Mouse (Mus musculus): Measurements from ENCODE around the gene Zbtb34. TPM values are rescaled to one million over a fixed set of nuclear protein-coding genes. Genes with fewer than 3 reads are reported as not detected.
A peak's percentile ranks its signal among the peaks of the same experiment; 100 is the strongest.

Zbtb34 gene
- total RNA-seq, 2 experiments from 2014 or later, result 11.4 to 24.6 TPM

GRCm38 (mm10) chr2:33449119-33449873, 18.2 kb upstream of the Zbtb34 start:
- no peak for ATAC-seq (replicated peaks; ENCODE audit: poor library complexity)

GRCm38 (mm10) chr2:33446796-33447195, 15.7 kb upstream of the Zbtb34 start:
- no peak for ATAC-seq (replicated peaks; ENCODE audit: poor library complexity)

DNA sequence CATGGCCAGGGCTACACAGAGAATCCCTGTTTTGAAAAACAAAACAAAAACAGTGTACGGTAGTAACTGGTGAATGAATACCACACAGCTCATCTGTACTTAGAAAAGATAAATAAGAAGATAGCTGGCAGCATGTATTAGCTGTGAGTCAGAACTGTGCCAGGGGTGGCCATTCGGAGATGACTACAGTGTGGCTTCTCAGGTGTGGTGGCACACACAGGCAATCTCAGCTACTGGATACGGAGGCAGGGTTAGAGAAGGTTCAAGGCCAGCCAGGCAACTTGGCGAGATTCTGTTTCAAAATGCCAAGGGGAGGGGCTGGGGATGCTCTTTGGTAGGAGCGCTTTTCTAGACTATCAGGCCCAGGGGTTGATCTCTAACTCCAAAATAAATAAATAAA, 14.6 kb upstream of the Zbtb34 start:
- no peak for ATAC-seq (replicated peaks; ENCODE audit: poor library complexity)

DNA sequence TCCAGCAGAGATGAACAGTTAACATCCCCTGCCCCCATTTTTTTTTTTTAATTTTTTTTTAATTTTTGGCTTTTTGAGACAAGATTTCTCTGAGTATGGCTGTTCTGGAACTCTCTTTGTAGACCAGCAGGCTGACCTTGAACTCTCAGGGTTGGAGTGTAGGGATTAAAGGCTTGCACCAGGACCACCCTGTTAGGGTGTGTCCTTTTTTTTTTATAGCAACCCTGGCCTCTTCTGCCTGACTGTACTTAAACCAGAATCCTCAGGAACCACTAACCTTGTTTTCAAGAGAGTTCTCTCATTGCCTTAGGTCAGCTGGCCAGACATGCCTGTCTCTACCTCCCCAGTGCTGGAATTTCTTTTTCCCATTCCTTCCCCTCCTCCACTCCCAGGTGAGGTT, 13.7 kb upstream of the Zbtb34 start:
- ATAC-seq (replicated peaks; ENCODE audit: poor library complexity), result no peak

GRCm38 (mm10) chr2:33444358-33444757, 13.2 kb upstream of the Zbtb34 start:
- ATAC-seq (replicated peaks; ENCODE audit: poor library complexity), result no peak

DNA sequence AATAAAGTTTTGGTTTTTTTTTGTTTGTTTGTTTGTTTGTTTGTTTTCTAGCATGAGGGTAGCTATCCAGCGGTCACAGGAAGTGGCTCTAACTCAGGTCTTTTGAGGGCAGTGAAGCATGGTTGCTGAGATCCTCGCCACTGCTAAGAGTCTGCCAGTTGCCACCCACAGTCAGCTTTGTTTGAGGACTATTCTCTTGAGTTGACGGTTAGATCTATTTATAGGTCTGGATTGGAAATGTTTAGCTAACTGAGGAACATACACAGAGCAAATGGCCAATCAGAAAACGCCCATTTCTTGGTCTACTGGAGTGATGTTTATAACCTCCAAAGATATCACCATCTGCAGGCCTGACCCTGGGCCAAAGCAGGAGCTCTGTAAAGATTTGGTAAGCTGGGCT, 11.6 kb upstream of the Zbtb34 start:
- no peak for ATAC-seq (replicated peaks; ENCODE audit: poor library complexity)

- ATAC-seq (replicated peaks; ENCODE audit: poor library complexity), result no peak
Observed at GRCm38 (mm10) chr2:33440893-33441292, 9.8 kb upstream of the Zbtb34 start.

- ATAC-seq (replicated peaks; ENCODE audit: poor library complexity), result no peak
Observed at GRCm38 (mm10) chr2:33439980-33440670, 9.0 kb upstream of the Zbtb34 start.

- no peak for ATAC-seq (replicated peaks; ENCODE audit: poor library complexity)
Observed at GRCm38 (mm10) chr2:33439471-33439881, 8.4 kb upstream of the Zbtb34 start.

GRCm38 (mm10) chr2:33438377-33438776, 7.3 kb upstream of the Zbtb34 start:
- ATAC-seq (replicated peaks; ENCODE audit: poor library complexity), result no peak

DNA sequence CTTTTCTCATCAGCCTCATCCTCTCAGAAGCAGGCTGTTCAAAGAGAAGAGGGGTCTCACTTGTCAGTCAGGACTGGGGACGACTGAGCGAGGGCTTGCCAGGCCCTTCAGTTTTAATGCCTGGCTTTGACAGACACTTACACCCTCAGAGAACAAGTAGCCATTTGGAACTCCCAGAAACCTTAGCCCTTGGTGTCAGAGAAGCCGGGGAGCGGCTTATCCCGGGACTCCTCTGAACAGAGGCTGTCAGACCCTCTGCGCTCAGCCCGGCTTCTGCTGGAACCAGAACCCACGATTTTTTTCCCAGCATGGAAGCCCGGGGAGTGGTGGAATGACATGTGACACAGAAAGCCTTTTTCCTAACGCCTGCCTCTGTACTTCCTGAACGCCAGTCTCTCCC, 6.1 kb upstream of the Zbtb34 start:
- no peak for ATAC-seq (replicated peaks; ENCODE audit: poor library complexity)

DNA sequence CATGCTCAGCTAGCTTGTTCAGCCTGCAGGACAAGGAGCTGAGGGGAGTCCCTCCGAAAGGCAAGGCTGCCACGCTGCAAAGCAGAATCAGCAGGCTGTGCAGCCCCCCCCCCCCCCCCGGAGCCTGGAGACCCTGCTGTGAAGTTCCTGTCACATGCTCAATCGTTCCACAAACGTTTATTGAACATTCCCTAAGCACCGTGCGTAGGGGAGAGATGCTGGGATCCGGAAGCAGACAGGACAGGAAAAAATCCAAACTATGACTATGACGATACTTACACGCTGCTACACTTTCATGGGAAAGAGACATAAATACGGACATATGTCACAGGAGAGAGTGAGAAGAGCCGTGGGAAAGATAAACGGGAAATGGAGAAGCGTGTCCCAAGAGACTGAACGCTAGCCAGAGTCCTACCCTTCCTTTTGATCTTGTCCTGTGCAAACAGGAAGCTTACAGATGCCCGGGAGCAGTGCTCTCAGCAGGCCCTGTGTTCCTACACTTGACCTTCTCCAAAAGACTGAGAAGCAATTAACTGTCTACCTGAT, 5.0 kb upstream of the Zbtb34 start:
- ATAC-seq (replicated peaks; ENCODE audit: poor library complexity), result no peak

GRCm38 (mm10) chr2:33435036-33435650, 4.0 kb upstream of the Zbtb34 start:
- ATAC-seq (replicated peaks; ENCODE audit: poor library complexity), result no peak

- peak; percentile 49 for ATAC-seq (replicated peaks; ENCODE audit: poor library complexity)
Observed at GRCm38 (mm10) chr2:33432877-33433276, 1.8 kb upstream of the Zbtb34 start.

- ATAC-seq (replicated peaks; ENCODE audit: poor library complexity), result peak; percentile 27; the same call in 1 of the 2 replicates
Observed at GRCm38 (mm10) chr2:33430081-33430770, 898 bp downstream of the Zbtb34 start.

DNA sequence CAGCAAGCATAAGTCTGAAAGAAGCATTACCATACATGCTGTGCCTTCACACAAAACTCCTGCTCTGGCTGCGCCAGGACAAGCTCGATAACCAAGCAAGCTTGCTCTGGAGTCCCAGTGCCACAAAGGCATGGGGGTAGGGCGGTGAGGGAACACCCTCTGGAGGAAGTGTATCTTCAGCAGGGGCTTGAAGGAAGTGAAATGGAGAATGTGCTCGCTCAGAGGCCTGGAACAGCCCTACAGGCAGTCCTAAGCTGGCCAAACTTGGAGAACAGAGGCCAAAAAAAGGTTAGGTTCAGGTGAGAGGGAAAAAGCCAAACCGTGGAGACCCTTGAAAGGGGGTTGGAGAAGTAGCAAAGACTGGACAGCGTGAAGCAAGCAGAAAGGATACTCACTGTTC, 1.8 kb downstream of the Zbtb34 start:
- peak; percentile 68 for ATAC-seq (replicated peaks; ENCODE audit: poor library complexity)

DNA sequence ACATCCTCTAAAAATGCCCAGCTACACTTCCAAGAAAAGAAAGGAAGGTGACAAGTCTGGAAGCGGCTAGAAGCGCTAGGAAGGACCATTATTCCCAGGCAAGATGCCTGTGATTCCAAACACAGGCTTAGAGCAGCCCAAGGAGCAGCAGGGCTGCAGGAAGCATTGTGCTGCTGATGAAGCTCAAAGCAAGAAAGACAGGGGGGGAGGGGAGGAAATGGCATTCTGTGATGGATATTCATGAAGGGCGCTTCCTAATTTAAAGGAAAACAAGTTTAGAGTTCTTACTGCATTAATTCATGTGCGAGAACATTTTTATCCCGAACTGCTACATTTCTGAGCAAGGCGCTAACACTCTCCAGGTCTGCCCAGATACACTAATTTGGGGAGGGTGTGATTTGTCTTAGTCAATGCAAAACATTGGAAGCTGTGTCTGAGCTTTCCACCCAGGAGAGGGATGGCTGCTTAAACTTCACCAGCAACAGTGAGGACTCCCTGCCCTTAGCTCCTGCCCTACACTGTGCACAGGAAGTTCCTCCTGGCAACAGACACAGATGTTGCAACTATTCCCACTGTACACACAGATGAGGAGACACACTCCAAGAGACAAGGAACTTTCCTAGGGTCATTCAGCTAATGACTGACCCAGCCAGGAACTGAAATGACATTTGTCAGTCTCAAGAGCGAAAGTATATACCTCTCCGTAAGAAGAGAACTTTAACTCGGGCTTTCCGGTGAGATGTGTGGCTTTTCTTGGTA, 4.3 kb downstream of the Zbtb34 start:
- no peak for ATAC-seq (replicated peaks; ENCODE audit: poor library complexity)

DNA sequence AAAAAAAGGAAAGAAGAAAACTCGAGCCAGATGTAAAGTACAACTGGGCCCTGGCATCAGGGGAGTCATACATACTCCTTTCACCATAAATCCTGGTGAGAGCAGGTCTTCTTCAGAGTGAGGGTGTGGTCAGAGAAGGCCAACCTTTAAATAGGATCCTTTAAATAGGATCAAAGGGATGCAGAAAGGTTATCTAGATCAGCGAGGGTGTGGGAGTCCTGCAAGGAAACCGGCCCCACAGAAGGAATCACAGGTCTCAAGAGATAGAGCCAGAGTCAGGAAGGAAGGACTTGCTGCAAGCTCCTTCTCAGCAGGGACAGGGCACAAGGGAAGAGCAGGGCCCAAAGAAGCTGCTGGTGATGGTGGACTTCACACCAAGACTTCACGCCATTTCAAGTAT, 13.7 kb downstream of the Zbtb34 start:
- ATAC-seq (replicated peaks; ENCODE audit: poor library complexity), result no peak

DNA sequence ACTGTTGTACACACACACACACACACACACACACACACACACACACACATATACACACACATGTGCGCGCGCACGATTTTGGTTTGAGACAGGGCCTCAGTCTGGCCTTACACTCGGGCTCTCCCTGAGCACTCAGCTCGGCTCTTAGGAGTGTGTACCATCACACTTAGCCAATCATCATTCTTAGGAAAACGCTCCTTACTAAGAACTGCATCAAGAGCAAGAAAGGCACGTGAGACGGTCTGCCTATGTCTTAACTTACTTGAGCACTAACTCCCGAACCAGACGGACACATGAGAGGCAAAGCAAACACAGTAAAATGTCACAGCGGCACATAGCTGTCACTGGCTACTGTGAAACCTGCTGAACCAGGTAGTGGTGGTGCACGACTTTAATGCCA, 17.1 kb downstream of the Zbtb34 start:
- ATAC-seq (replicated peaks; ENCODE audit: poor library complexity), result no peak

- ATAC-seq (replicated peaks; ENCODE audit: poor library complexity), result no peak
Observed at GRCm38 (mm10) chr2:33412111-33412510, 19.0 kb downstream of the Zbtb34 start.

Measured in megakaryocyte progenitor cell, adult 5-6 weeks (primary cell).